Mouse (Mus musculus): Measurements from ENCODE around the gene Ift27. TPM values are rescaled to one million over a fixed set of nuclear protein-coding genes. Genes with fewer than 3 reads are reported as not detected.

The Ift27 gene
- polyA plus RNA-seq, 1 experiment from 2014 or later: 105 TPM

DNA sequence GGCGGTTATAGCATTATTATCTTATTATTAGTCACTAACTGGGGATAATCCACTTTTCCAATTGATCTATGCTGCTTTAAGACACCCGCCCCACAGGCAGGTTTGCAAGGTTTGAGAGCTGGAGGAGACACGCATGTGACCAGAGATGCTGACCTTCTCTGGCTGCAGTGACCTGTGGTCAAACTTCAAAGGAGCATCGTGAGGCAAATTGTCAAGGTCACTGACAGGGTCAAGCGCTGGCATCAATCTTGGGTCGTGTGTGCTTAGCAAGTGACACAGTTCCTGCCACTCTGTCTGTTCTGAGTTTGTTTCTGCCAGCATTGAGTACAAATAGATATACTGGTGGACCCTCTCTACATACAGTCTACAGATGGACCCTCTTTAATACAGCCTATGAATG, 39.3 kb downstream of the Ift27 start:
- Histone ChIP-seq H3K4me3 (ENCODE audit: low read length) (no peak overlapping the region), H3K4me1 (ENCODE audit: control insufficient read depth, insufficient read depth, low read length) (no peaks in the 10 kb centered on the region), H3K4me2 (replicated peaks; ENCODE audit: low read depth, low read length) (no peak overlapping the region), H3K27me3 (ENCODE audit: control insufficient read depth, insufficient read depth, low read length) (no peaks in the 10 kb centered on the region), H3K36me3 (ENCODE audit: control insufficient read depth, insufficient read depth, low read length) (no peaks in the 10 kb centered on the region), H3K27ac (ENCODE audit: low read depth, low read length) (no peak overlapping the region), H3K9me3 (ENCODE audit: control insufficient read depth, low read length) (no peaks in the 10 kb centered on the region), H3K9ac (ENCODE audit: low read depth, low read length) (no peak overlapping the region)
- ATAC-seq (ENCODE audit: low FRiP score, low TSS enrichment): no peak
- WGBS: 24% methylated on average over 6 of the region's 6 CpGs

DNA sequence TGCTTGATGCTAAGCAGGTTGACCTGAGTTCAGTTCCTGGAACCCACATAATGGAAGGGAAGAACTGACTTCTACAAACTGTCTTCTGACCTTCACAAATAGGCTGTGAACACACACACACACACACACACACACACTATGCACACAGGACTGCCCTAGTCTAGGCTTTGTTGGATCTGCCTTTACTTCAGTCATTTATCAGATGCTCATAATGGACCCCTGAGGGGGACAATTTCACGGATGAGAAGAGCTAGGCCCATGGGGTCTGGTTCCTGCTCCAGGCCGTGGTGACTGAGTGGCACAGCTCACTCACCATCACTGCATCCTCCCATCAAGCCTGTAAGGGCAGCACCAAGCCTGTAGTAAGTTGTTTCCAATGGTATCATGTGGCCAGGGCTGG, 40.5 kb downstream of the Ift27 start:
- no peaks in the 10 kb centered on the region for H3K27me3 ChIP-seq (ENCODE audit: control insufficient read depth, insufficient read depth, low read length)
- ATAC-seq (ENCODE audit: low FRiP score, low TSS enrichment): no peak
- WGBS: 41% methylated on average over 2 of the region's 2 CpGs
- H3K27ac ChIP-seq (ENCODE audit: low read depth, low read length): no peak overlapping the region
- no peaks in the 10 kb centered on the region for H3K36me3 ChIP-seq (ENCODE audit: control insufficient read depth, insufficient read depth, low read length)
- H3K9me3 ChIP-seq (ENCODE audit: control insufficient read depth, low read length): no peaks in the 10 kb centered on the region
- no peak overlapping the region for H3K4me3 ChIP-seq (ENCODE audit: low read length)
- no peaks in the 10 kb centered on the region for H3K4me1 ChIP-seq (ENCODE audit: control insufficient read depth, insufficient read depth, low read length)
- no peak overlapping the region for H3K4me2 ChIP-seq (replicated peaks; ENCODE audit: low read depth, low read length)
- H3K9ac ChIP-seq (ENCODE audit: low read depth, low read length): no peak overlapping the region

- H3K4me3 ChIP-seq (ENCODE audit: low read length): peak within 1 kb of the TSS; percentile 24
These were observed 54.2 kb downstream of the Ift27 start, which contains the start of gene Cacng2 for GRCm38 (mm10) chr15:78119704-78120103. Cacng2 (minus strand) TSS chr15:78120028.

GRCm38 (mm10) chr15:78119248-78119647, 54.7 kb downstream of the Ift27 start:
- H3K27ac ChIP-seq (ENCODE audit: low read depth, low read length): no peak overlapping the region
- no peaks in the 10 kb centered on the region for H3K4me1 ChIP-seq (ENCODE audit: control insufficient read depth, insufficient read depth, low read length)
- H3K27me3 ChIP-seq (ENCODE audit: control insufficient read depth, insufficient read depth, low read length): peaks cover 17% of the 10 kb centered on the region
- peak; percentile 8; the same call in 1 of the 2 replicates for ATAC-seq (ENCODE audit: low FRiP score, low TSS enrichment)
- H3K9ac ChIP-seq (ENCODE audit: low read depth, low read length): no peak overlapping the region
- WGBS: 5% methylated on average over 38 of the region's 39 CpGs
- no peaks in the 10 kb centered on the region for H3K9me3 ChIP-seq (ENCODE audit: control insufficient read depth, low read length)
- H3K4me2 ChIP-seq (replicated peaks; ENCODE audit: low read depth, low read length): peak overlapping the region; percentile 50
- no peaks in the 10 kb centered on the region for H3K36me3 ChIP-seq (ENCODE audit: control insufficient read depth, insufficient read depth, low read length)
- H3K4me3 ChIP-seq (ENCODE audit: low read length): peak overlapping the region; percentile 24

More at GRCm38 (mm10) chr15:78119704-78120103, 54.2 kb downstream of the Ift27 start, which contains the start of gene Cacng2:
- WGBS: 1% methylated on average over 21 of the region's 42 CpGs
- H3K27me3 ChIP-seq (ENCODE audit: control insufficient read depth, insufficient read depth, low read length): peaks cover 17% of the 10 kb centered on the region
- H3K36me3 ChIP-seq (ENCODE audit: control insufficient read depth, insufficient read depth, low read length): no peaks in the 10 kb centered on the region
- no peak within 1 kb of the TSS for H3K27ac ChIP-seq (ENCODE audit: low read depth, low read length)
- peak within 1 kb of the TSS; percentile 50 for H3K4me2 ChIP-seq (replicated peaks; ENCODE audit: low read depth, low read length)
- no peak within 1 kb of the TSS for H3K9ac ChIP-seq (ENCODE audit: low read depth, low read length)
- H3K4me1 ChIP-seq (ENCODE audit: control insufficient read depth, insufficient read depth, low read length): no peaks in the 10 kb centered on the region
- H3K9me3 ChIP-seq (ENCODE audit: control insufficient read depth, low read length): no peaks in the 10 kb centered on the region
- ATAC-seq (ENCODE audit: low FRiP score, low TSS enrichment): peak; percentile 100

GRCm38 (mm10) chr15:78118275-78118995, 55.5 kb downstream of the Ift27 start:
- ATAC-seq (ENCODE audit: low FRiP score, low TSS enrichment): no peak
- H3K4me1 ChIP-seq (ENCODE audit: control insufficient read depth, insufficient read depth, low read length): no peaks in the 10 kb centered on the region
- peaks cover 17% of the 10 kb centered on the region for H3K27me3 ChIP-seq (ENCODE audit: control insufficient read depth, insufficient read depth, low read length)
- no peak overlapping the region for H3K4me3 ChIP-seq (ENCODE audit: low read length)
- no peaks in the 10 kb centered on the region for H3K36me3 ChIP-seq (ENCODE audit: control insufficient read depth, insufficient read depth, low read length)
- 70% methylated on average over 16 of the region's 18 CpGs for WGBS
- no peak overlapping the region for H3K9ac ChIP-seq (ENCODE audit: low read depth, low read length)
- no peak overlapping the region for H3K27ac ChIP-seq (ENCODE audit: low read depth, low read length)
- no peak overlapping the region for H3K4me2 ChIP-seq (replicated peaks; ENCODE audit: low read depth, low read length)
- no peaks in the 10 kb centered on the region for H3K9me3 ChIP-seq (ENCODE audit: control insufficient read depth, low read length)

DNA sequence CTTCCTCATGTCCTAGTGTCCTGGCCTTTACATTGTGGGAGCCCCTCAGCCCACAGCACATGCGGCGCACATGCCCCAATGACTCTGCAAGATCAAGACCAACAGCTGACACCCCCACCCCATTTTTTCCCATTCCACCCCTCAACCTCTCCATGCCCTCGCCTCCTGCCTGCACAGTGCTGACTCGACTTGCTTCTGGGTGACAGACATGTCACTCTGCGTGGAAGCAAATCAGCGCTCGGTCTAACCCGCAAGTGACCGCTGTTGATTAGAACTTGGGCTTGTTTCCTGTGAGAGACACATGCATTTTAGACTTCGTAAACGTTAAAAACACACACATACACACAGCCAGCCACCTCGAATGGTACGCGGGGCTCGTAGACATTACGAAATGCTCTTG, 56.2 kb downstream of the Ift27 start:
- Histone ChIP-seq H3K27me3 (ENCODE audit: control insufficient read depth, insufficient read depth, low read length) (peaks cover 17% of the 10 kb centered on the region), H3K36me3 (ENCODE audit: control insufficient read depth, insufficient read depth, low read length) (no peaks in the 10 kb centered on the region), H3K4me3 (ENCODE audit: low read length) (no peak overlapping the region), H3K27ac (ENCODE audit: low read depth, low read length) (no peak overlapping the region), H3K9me3 (ENCODE audit: control insufficient read depth, low read length) (no peaks in the 10 kb centered on the region), H3K9ac (ENCODE audit: low read depth, low read length) (no peak overlapping the region), H3K4me1 (ENCODE audit: control insufficient read depth, insufficient read depth, low read length) (no peaks in the 10 kb centered on the region), H3K4me2 (replicated peaks; ENCODE audit: low read depth, low read length) (no peak overlapping the region)
- ATAC-seq (ENCODE audit: low FRiP score, low TSS enrichment): no peak
- WGBS: 91% methylated on average over 16 of the region's 16 CpGs

DNA sequence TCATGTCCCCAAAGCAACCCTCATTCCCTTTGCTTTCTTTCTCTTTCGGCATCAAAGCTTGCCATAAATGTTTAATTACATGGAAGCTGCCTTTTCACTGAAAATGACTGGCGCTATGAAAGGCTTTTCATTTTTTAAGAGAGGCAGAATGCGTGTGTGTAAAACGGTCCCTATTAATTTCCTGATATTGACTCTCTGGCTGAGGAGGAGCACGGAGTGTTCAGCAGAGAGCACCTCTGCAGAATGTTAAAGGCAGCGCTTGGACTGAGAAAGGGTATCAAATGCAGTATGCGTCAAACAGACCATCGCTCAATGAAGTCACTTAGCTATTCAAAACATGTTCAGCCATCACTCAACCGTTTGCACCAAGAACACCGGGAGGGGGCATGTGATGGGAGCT, 57.0 kb downstream of the Ift27 start:
- WGBS: 86% methylated on average over 10 of the region's 10 CpGs
- Histone ChIP-seq H3K9ac (ENCODE audit: low read depth, low read length) (no peak overlapping the region), H3K9me3 (ENCODE audit: control insufficient read depth, low read length) (no peaks in the 10 kb centered on the region), H3K27ac (ENCODE audit: low read depth, low read length) (no peak overlapping the region), H3K4me3 (ENCODE audit: low read length) (no peak overlapping the region), H3K4me2 (replicated peaks; ENCODE audit: low read depth, low read length) (no peak overlapping the region), H3K4me1 (ENCODE audit: control insufficient read depth, insufficient read depth, low read length) (no peaks in the 10 kb centered on the region), H3K36me3 (ENCODE audit: control insufficient read depth, insufficient read depth, low read length) (no peaks in the 10 kb centered on the region), H3K27me3 (ENCODE audit: control insufficient read depth, insufficient read depth, low read length) (peaks cover 17% of the 10 kb centered on the region)
- no peak for ATAC-seq (ENCODE audit: low FRiP score, low TSS enrichment)

- Histone ChIP-seq H3K27me3 (ENCODE audit: control insufficient read depth, insufficient read depth, low read length) (peaks cover 17% of the 10 kb centered on the region), H3K4me2 (replicated peaks; ENCODE audit: low read depth, low read length) (no peak overlapping the region), H3K9me3 (ENCODE audit: control insufficient read depth, low read length) (no peaks in the 10 kb centered on the region), H3K9ac (ENCODE audit: low read depth, low read length) (no peak overlapping the region), H3K4me1 (ENCODE audit: control insufficient read depth, insufficient read depth, low read length) (no peaks in the 10 kb centered on the region), H3K36me3 (ENCODE audit: control insufficient read depth, insufficient read depth, low read length) (no peaks in the 10 kb centered on the region), H3K4me3 (ENCODE audit: low read length) (no peak overlapping the region), H3K27ac (ENCODE audit: low read depth, low read length) (no peak overlapping the region)
- ATAC-seq (ENCODE audit: low FRiP score, low TSS enrichment): no peak
- 73% methylated on average over 10 of the region's 10 CpGs for WGBS
These were observed 57.7 kb downstream of the Ift27 start for GRCm38 (mm10) chr15:78116244-78116643.
